Mouse (Mus musculus) frontal cortex, postnatal 25 days (tissue): ENCODE results near the gene Csk.

ENCODE experiments used
- DNase-seq, 2 experiments: peaks; one replicate each; pipeline ENCODE4 v3.0.0; 2022; ENCODE audit warnings: low spot score in 2 of 2

The Csk gene

GRCm38 (mm10) chr9:57657843-57658242 is 4.4 kb upstream of the Csk start:
- DNase-seq = no peak

GRCm38 (mm10) chr9:57656631-57657350 is 3.4 kb upstream of the Csk start:
- no peak for DNase-seq

GRCm38 (mm10) chr9:57655749-57656148 is 2.3 kb upstream of the Csk start:
- DNase-seq = peak; percentile 93 to 96

GRCm38 (mm10) chr9:57654966-57655365 is 1.5 kb upstream of the Csk start:
- no peak for DNase-seq

GRCm38 (mm10) chr9:57652855-57653254 is 576 bp downstream of the Csk start:
- DNase-seq = no peak

- DNase-seq = no peak
Observed at GRCm38 (mm10) chr9:57652351-57652750, 1.1 kb downstream of the Csk start.

GRCm38 (mm10) chr9:57650786-57651311 is 2.6 kb downstream of the Csk start:
- DNase-seq = no peak

- DNase-seq = no peak
Observed at GRCm38 (mm10) chr9:57650130-57650785, 3.2 kb downstream of the Csk start.

- DNase-seq = no peak
Observed at GRCm38 (mm10) chr9:57647286-57648108, 5.9 kb downstream of the Csk start.

GRCm38 (mm10) chr9:57646551-57647103 is 6.8 kb downstream of the Csk start:
- DNase-seq = no peak

GRCm38 (mm10) chr9:57644944-57645893 is 8.2 kb downstream of the Csk start:
- peak; percentile 84 to 88 for DNase-seq

- DNase-seq = no peak
Observed at GRCm38 (mm10) chr9:57644442-57644943, 8.9 kb downstream of the Csk start.

- DNase-seq = no peak
Observed at GRCm38 (mm10) chr9:57643856-57644180, 9.6 kb downstream of the Csk start.

- DNase-seq = no peak
Observed at GRCm38 (mm10) chr9:57643169-57643855, 10.1 kb downstream of the Csk start.

- no peak for DNase-seq
Observed at GRCm38 (mm10) chr9:57641775-57642550, 11.5 kb downstream of the Csk start.

GRCm38 (mm10) chr9:57641022-57641421 is 12.4 kb downstream of the Csk start:
- DNase-seq = no peak

GRCm38 (mm10) chr9:57640384-57640783 is 13.0 kb downstream of the Csk start:
- DNase-seq = no peak

- DNase-seq = no peak
Observed at GRCm38 (mm10) chr9:57639661-57640328, 13.6 kb downstream of the Csk start.
